ENCODE assay signal across 9 mouse cellular contexts in genomic region chr2:83725796-83726195, GRCm38 (mm10). TPM values are rescaled to one million over a fixed set of nuclear protein-coding genes. Genes with fewer than 3 reads are reported as not detected.
DNase-seq lines count a peak whose midpoint lies in the region; ATAC-seq and TF ChIP-seq lines count a peak whose summit lies in the region.
"Had no signal": no experiment of that assay in that cellular context is flagged by ENCODE, and none has a peak within 500 bp of the region (broad histone marks: within the 10 kb centered on the region; RNA-seq: fewer than 3 reads in every experiment).

No protein-coding gene starts in this region.

- DNase-seq in heart, adult 9 months (ENCODE audit: low spot score in 2 of 2) = no peak
- no peak for DNase-seq in forebrain, postnatal 0 days
- no peak for DNase-seq in liver, postnatal 0 days
- no peak for DNase-seq in left cerebral cortex, adult 11 months (ENCODE audit: low spot score)
- no peak for DNase-seq in adrenal gland, adult 18-20 months (ENCODE audit: low spot score in 2 of 2)
- no peak for DNase-seq in urinary bladder, adult 2 months (ENCODE audit: low spot score)
- DNase-seq: layer of hippocampus, postnatal 36 days had no signal

- ATAC-seq in heart, embryonic 11.5 days (replicated peaks; ENCODE audit: insufficient number of reproducible peaks, low FRiP score, low TSS enrichment) = no peak
- no peak for ATAC-seq in forebrain, postnatal 0 days
- ATAC-seq in liver, postnatal 0 days = no peak

- peak overlapping the region; percentile 78 for H3K4me2 ChIP-seq in heart, embryonic 11.5 days
- peak overlapping the region; percentile 90 for H3K4me2 ChIP-seq in forebrain, postnatal 0 days (ENCODE audit: low read depth)
- H3K4me2 ChIP-seq in liver, postnatal 0 days (ENCODE audit: low read depth, low read length) = peak overlapping the region; percentile 85

- H3K79me2 ChIP-seq in C2C12 (ENCODE audit: control insufficient read depth, insufficient read depth) = peaks cover 67% of the 10 kb centered on the region

- H3K9ac ChIP-seq in heart, embryonic 11.5 days (ENCODE audit: low read depth, low read length) = peak overlapping the region; percentile 91; the same call in 1 of the 2 replicates
- H3K9ac ChIP-seq in forebrain, postnatal 0 days = no peak overlapping the region
- H3K9ac ChIP-seq in liver, postnatal 0 days (replicated peaks) = no peak overlapping the region

- no peak for TF ChIP-seq EP300 in liver, postnatal 0 days (IDR thresholded peaks at IDR 0.05; ENCODE audit: low read depth)

- WGBS in heart, embryonic 11.5 days (ENCODE audit: insufficient replicate concordance) = 66% methylated on average over 4 of the region's 4 CpGs
- 57% methylated on average over 4 of the region's 4 CpGs for WGBS in forebrain, postnatal 0 days
- WGBS in liver, postnatal 0 days (ENCODE audit: insufficient replicate concordance) = 46% methylated on average over 4 of the region's 4 CpGs

- H3ac ChIP-seq in C2C12 (ENCODE audit: control insufficient read depth, insufficient read length, low read depth) = peak overlapping the region; percentile 42

- H3K27me3 ChIP-seq in heart, embryonic 11.5 days (ENCODE audit: control insufficient read depth, insufficient read depth, low read length) = no peaks in the 10 kb centered on the region
- no peaks in the 10 kb centered on the region for H3K27me3 ChIP-seq in C2C12 (ENCODE audit: control insufficient read depth, insufficient read depth, insufficient read length)
- 0 out of 2 replicates have a peak, but pooled peaks cover 7% of the 10 kb centered on the region for H3K27me3 ChIP-seq in forebrain, postnatal 0 days (ENCODE audit: insufficient read depth, low read length)
- H3K27me3 ChIP-seq in liver, postnatal 0 days (ENCODE audit: insufficient read depth, low read length) = no peaks in the 10 kb centered on the region

- peaks cover 49% of the 10 kb centered on the region for H3K79me3 ChIP-seq in C2C12 (ENCODE audit: low read depth)

- H3K4me3 ChIP-seq in heart, embryonic 11.5 days (ENCODE audit: low read depth, low read length) = peak overlapping the region; percentile 71
- peak overlapping the region; percentile 86 for H3K4me3 ChIP-seq in C2C12 (ENCODE audit: insufficient read depth, poor library complexity, severe bottlenecking)
- H3K4me3 ChIP-seq in forebrain, postnatal 0 days (ENCODE audit: low read depth, low read length) = no peak overlapping the region; the same call in 1 of the 2 replicates
- H3K4me3 ChIP-seq in liver, postnatal 0 days (ENCODE audit: low read depth, low read length) = peak overlapping the region; percentile 86; the same call in 1 of the 2 replicates

- peaks cover 22% of the 10 kb centered on the region for H3K4me1 ChIP-seq in heart, embryonic 11.5 days (ENCODE audit: control insufficient read depth, insufficient read depth, low read length)
- H3K4me1 ChIP-seq in forebrain, postnatal 0 days (ENCODE audit: insufficient read depth) = no peaks in the 10 kb centered on the region
- peaks cover 15% of the 10 kb centered on the region for H3K4me1 ChIP-seq in liver, postnatal 0 days (ENCODE audit: insufficient read depth)

- no peaks in the 10 kb centered on the region for H3K36me3 ChIP-seq in heart, embryonic 11.5 days (ENCODE audit: control insufficient read depth, insufficient read depth, low read length)
- peaks cover 14% of the 10 kb centered on the region for H3K36me3 ChIP-seq in C2C12 (ENCODE audit: control insufficient read depth, insufficient read depth)
- no peaks in the 10 kb centered on the region for H3K36me3 ChIP-seq in forebrain, postnatal 0 days (ENCODE audit: insufficient read depth)
- H3K36me3 ChIP-seq in liver, postnatal 0 days (replicated peaks; ENCODE audit: insufficient read depth, low read length) = peaks cover under 1% of the 10 kb centered on the region; the same call in 1 of the 2 replicates

- no peak for TF ChIP-seq CTCF in C2C12 (IDR thresholded peaks at IDR 0.05; ENCODE audit: control insufficient read depth, insufficient read depth, insufficient read length)
- no peak for TF ChIP-seq CTCF in forebrain, postnatal 0 days (IDR thresholded peaks at IDR 0.05; ENCODE audit: low read depth)
- TF ChIP-seq CTCF in liver, postnatal 0 days (IDR thresholded peaks at IDR 0.05; ENCODE audit: low read depth) = no peak

- no peak overlapping the region for H3K27ac ChIP-seq in heart, embryonic 11.5 days (ENCODE audit: low read depth, low read length)
- H3K27ac ChIP-seq in forebrain, postnatal 0 days (ENCODE audit: low read depth, low read length) = no peak overlapping the region
- H3K27ac ChIP-seq in liver, postnatal 0 days (ENCODE audit: low read depth) = no peak overlapping the region

- no peaks in the 10 kb centered on the region for H3K9me3 ChIP-seq in heart, embryonic 11.5 days (replicated peaks; ENCODE audit: control insufficient read depth, low read length)
- no peaks in the 10 kb centered on the region for H3K9me3 ChIP-seq in forebrain, postnatal 0 days (ENCODE audit: low read length)
- H3K9me3 ChIP-seq in liver, postnatal 0 days (ENCODE audit: low read length) = no peaks in the 10 kb centered on the region

TF ChIP-seq in C2C12, 6 proteins besides CTCF, POLR2A, EP300 and RAD21:
- TF ChIP-seq CEBPB (IDR thresholded peaks at IDR 0.05; ENCODE audit: low read depth) = no peak
- no peak for TF ChIP-seq MYOG (IDR thresholded peaks at IDR 0.05; ENCODE audit: control insufficient read depth, extremely low read depth, insufficient read length)
- TF ChIP-seq MAX (IDR thresholded peaks at IDR 0.05) = no peak
- no peak for TF ChIP-seq MYOD1 (IDR thresholded peaks at IDR 0.05; ENCODE audit: control insufficient read depth, insufficient read length, low read depth)
- no peak for TF ChIP-seq FOSL1 (IDR thresholded peaks at IDR 0.05; ENCODE audit: insufficient read depth, low read length, poor library complexity, severe bottlenecking)
- TF ChIP-seq USF1 (IDR thresholded peaks at IDR 0.05; ENCODE audit: low read depth) = no peak

RNA-seq across cellular contexts. Expression of gene Itgav, which starts 1.6 kb away (rescaled TPM):
- polyA plus RNA-seq in heart, embryonic 11.5 days (2014; fragmentation: Nextera tagmentation; extraction: Ambion mirVana) = 75.9 and 87.7 TPM in 2 replicates
- 32.1 TPM for polyA plus RNA-seq in C2C12 (2012; fragmentation: generic; extraction: Trizol)
- total RNA-seq in forebrain, postnatal 0 days (2014; rRNA removed) = 17.2 and 27.7 TPM in 2 replicates
- 17.6 and 22.6 TPM in 2 replicates for polyA plus RNA-seq in forebrain, postnatal 0 days (2015; fragmentation: Nextera tagmentation; extraction: Ambion mirVana)
- 25.1 and 26.5 TPM in 2 replicates for polyA plus RNA-seq in liver, postnatal 0 days (2015; fragmentation: Nextera tagmentation; extraction: Ambion mirVana)
- 100 to 1,000 TPM in 1 of 2 experiments, 10 to 100 TPM in 1; 92.2 to 113 TPM for total RNA-seq in adrenal gland, adult 18-20 months (2021)
- 62.6 and 68.4 TPM in 2 replicates for polyA plus RNA-seq in urinary bladder, adult 2 months (2012; rRNA removed)
